Comparison of ENCODE assay signal across 8 mouse cellular contexts in the genomic region with DNA sequence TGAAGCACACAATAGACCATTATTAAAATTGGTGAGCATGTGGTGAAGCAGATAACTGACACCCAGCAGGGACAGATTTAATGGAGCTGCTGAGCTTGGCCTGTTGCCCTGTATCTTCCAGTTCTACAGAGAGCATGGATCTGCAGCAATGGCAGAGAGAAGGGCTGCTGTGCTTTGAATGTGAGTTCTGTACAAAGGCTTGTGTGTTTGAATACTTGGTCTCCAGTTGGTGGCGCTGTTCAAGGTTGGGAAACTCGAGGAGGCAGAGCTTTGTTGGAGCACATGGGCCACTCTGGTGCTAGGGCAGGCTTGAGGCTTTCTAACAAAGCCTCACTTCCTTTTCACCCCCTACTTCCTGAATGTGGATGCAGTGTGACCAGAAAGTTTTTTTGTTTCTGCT.
A peak's percentile ranks its signal among the peaks of the same experiment; 100 is the strongest.
DNase-seq lines count a peak whose midpoint lies in the region; ATAC-seq lines count a peak whose summit lies in the region.
"Had no signal": no experiment of that assay in that cellular context is flagged by ENCODE, and none has a peak within 500 bp of the region (broad histone marks: within the 10 kb centered on the region; RNA-seq: fewer than 3 reads in every experiment).

No protein-coding gene starts in this region.

- no peak overlapping the region for H3K4me3 ChIP-seq in forebrain, embryonic 16.5 days (replicated peaks; ENCODE audit: low read length)
- H3K4me3 ChIP-seq: myocyte had no signal

- peak; percentile 67 for ATAC-seq in forebrain, embryonic 16.5 days

- peak; percentile 28 for DNase-seq in R1 (ENCODE audit: low read depth, low spot score)
- peak; percentile 79 for DNase-seq in cerebellum, adult 11-12 months
- DNase-seq in mesoderm, embryonic 11.5 days (ENCODE audit: low read depth, low spot score), result peak; percentile 50
- DNase-seq in yolk sac, embryonic 10.5 days (ENCODE audit: low spot score), result no peak
- no peak for DNase-seq in spleen, postnatal 36 days (ENCODE audit: low spot score in 2 of 2)
- DNase-seq in lung, postnatal 14 days, result no peak

- H3K9ac ChIP-seq in forebrain, embryonic 16.5 days (replicated peaks; ENCODE audit: low read depth, low read length), result no peak overlapping the region

- no peaks in the 10 kb centered on the region for H3K36me3 ChIP-seq in forebrain, embryonic 16.5 days (ENCODE audit: control insufficient read depth, insufficient read depth)

- no peak overlapping the region for H3K4me2 ChIP-seq in forebrain, embryonic 16.5 days (ENCODE audit: low read length)

- peaks cover 15% of the 10 kb centered on the region for H3K4me1 ChIP-seq in forebrain, embryonic 16.5 days (replicated peaks; ENCODE audit: control insufficient read depth, insufficient read depth, low read length)

- 15% methylated on average over 2 of the region's 2 CpGs for WGBS in forebrain, embryonic 16.5 days

- no peak overlapping the region for H3K27ac ChIP-seq in forebrain, embryonic 16.5 days (ENCODE audit: low read length)

- no peaks in the 10 kb centered on the region for H3K27me3 ChIP-seq in forebrain, embryonic 16.5 days (replicated peaks; ENCODE audit: control insufficient read depth, insufficient read depth, low read length)

- no peaks in the 10 kb centered on the region for H3K9me3 ChIP-seq in forebrain, embryonic 16.5 days (ENCODE audit: control insufficient read depth, low read length)

Comparison
In these comparisons a context has a peak if more than half of its experiments do, and no peak if none do; other contexts are left out.
1. DNase-seq: peak in R1 (single experiment), cerebellum, adult 11-12 months (single experiment) and mesoderm, embryonic 11.5 days (single experiment); none in yolk sac, embryonic 10.5 days (single experiment), spleen, postnatal 36 days (0 of 2) and lung, postnatal 14 days (single experiment).